Mouse (Mus musculus): ENCODE results near the gene Rad51b. TPM values are rescaled to one million over a fixed set of nuclear protein-coding genes. Genes with fewer than 3 reads are reported as not detected.

The Rad51b gene
- polyA plus RNA-seq, 1 experiment from 2014 or later = 5.1 TPM

GRCm38 (mm10) chr12:79774571-79774970, 477.5 kb downstream of the Rad51b start:
- no peaks in the 10 kb centered on the region for H3K27me3 ChIP-seq
- in situ Hi-C loops (cut with MboI; ENCODE audit: low pct_unique_long_range_greater_than_20kb) = loop anchor here (25.0 kb wide), 1 partner anchor 412 kb away; no protein-coding TSS in a partner anchor
- DNase-seq (ENCODE audit: low read depth, low spot score) = no peak
- TF ChIP-seq CTCF (IDR thresholded peaks at IDR 0.05) = no peak
- ChIA-PET CTCF (no interaction called here), POLR2A (no interaction called here)
- ATAC-seq = no peak

GRCm38 (mm10) chr12:79776828-79777227, 479.7 kb downstream of the Rad51b start:
- ATAC-seq (no peak), DNase-seq (ENCODE audit: low read depth, low spot score) (no peak)
- CTCF ChIA-PET = no interaction called here
- no peaks in the 10 kb centered on the region for H3K27me3 ChIP-seq
- no peak for TF ChIP-seq CTCF (IDR thresholded peaks at IDR 0.05)
- in situ Hi-C loops (cut with MboI; ENCODE audit: low pct_unique_long_range_greater_than_20kb) = no loop called here
- POLR2A ChIA-PET = no interaction called here

GRCm38 (mm10) chr12:79780745-79781144, 483.7 kb downstream of the Rad51b start:
- CTCF ChIA-PET = no interaction called here
- in situ Hi-C loops (cut with MboI; ENCODE audit: low pct_unique_long_range_greater_than_20kb) = no loop called here
- DNase-seq (ENCODE audit: low read depth, low spot score) (no peak), ATAC-seq (no peak)
- no peaks in the 10 kb centered on the region for H3K27me3 ChIP-seq
- POLR2A ChIA-PET = no interaction called here
- no peak for TF ChIP-seq CTCF (IDR thresholded peaks at IDR 0.05)

GRCm38 (mm10) chr12:79781788-79782187, 484.7 kb downstream of the Rad51b start:
- POLR2A ChIA-PET = no interaction called here
- CTCF ChIA-PET = no interaction called here
- DNase-seq (ENCODE audit: low read depth, low spot score) = no peak
- H3K27me3 ChIP-seq = no peaks in the 10 kb centered on the region
- ATAC-seq = no peak
- TF ChIP-seq CTCF (IDR thresholded peaks at IDR 0.05) = no peak
- in situ Hi-C loops (cut with MboI; ENCODE audit: low pct_unique_long_range_greater_than_20kb) = no loop called here

GRCm38 (mm10) chr12:79782444-79783117, 485.5 kb downstream of the Rad51b start:
- in situ Hi-C loops (cut with MboI; ENCODE audit: low pct_unique_long_range_greater_than_20kb) = no loop called here
- DNase-seq (ENCODE audit: low read depth, low spot score) (no peak), ATAC-seq (no peak)
- no peaks in the 10 kb centered on the region for H3K27me3 ChIP-seq
- ChIA-PET CTCF (no interaction called here), POLR2A (interaction anchor here (0.6 kb wide), 1 partner anchor 12 kb away, joined by 11 read pairs; no protein-coding TSS in a partner anchor)
- TF ChIP-seq CTCF (IDR thresholded peaks at IDR 0.05) = peak; percentile 26

- ChIA-PET POLR2A (interaction anchor here (0.6 to 0.7 kb wide), 2 partner anchors 453 to 643 kb away, joined by 4 read pairs; no protein-coding TSS in a partner anchor), CTCF (no interaction called here)
- DNase-seq (ENCODE audit: low read depth, low spot score) (no peak), ATAC-seq (no peak)
- in situ Hi-C loops (cut with MboI; ENCODE audit: low pct_unique_long_range_greater_than_20kb) = no loop called here
- no peaks in the 10 kb centered on the region for H3K27me3 ChIP-seq
- no peak for TF ChIP-seq CTCF (IDR thresholded peaks at IDR 0.05)
Observed at GRCm38 (mm10) chr12:79784159-79784558, 487.1 kb downstream of the Rad51b start.

- DNase-seq (ENCODE audit: low read depth, low spot score) (no peak), ATAC-seq (no peak)
- no peak for TF ChIP-seq CTCF (IDR thresholded peaks at IDR 0.05)
- ChIA-PET CTCF (no interaction called here), POLR2A (no interaction called here)
- in situ Hi-C loops (cut with MboI; ENCODE audit: low pct_unique_long_range_greater_than_20kb) = no loop called here
- no peaks in the 10 kb centered on the region for H3K27me3 ChIP-seq
Observed at GRCm38 (mm10) chr12:79785691-79786090, 488.6 kb downstream of the Rad51b start.

- ATAC-seq (no peak), DNase-seq (ENCODE audit: low read depth, low spot score) (no peak)
- H3K27me3 ChIP-seq = no peaks in the 10 kb centered on the region
- no peak for TF ChIP-seq CTCF (IDR thresholded peaks at IDR 0.05)
- in situ Hi-C loops (cut with MboI; ENCODE audit: low pct_unique_long_range_greater_than_20kb) = no loop called here
- CTCF ChIA-PET = no interaction called here
- POLR2A ChIA-PET = no interaction called here
Observed at GRCm38 (mm10) chr12:79787538-79787937, 490.5 kb downstream of the Rad51b start.

GRCm38 (mm10) chr12:79788340-79788739, 491.3 kb downstream of the Rad51b start:
- no peak for DNase-seq (ENCODE audit: low read depth, low spot score)
- ChIA-PET CTCF (no interaction called here), POLR2A (no interaction called here)
- no peak for TF ChIP-seq CTCF (IDR thresholded peaks at IDR 0.05)
- ATAC-seq = no peak
- in situ Hi-C loops (cut with MboI; ENCODE audit: low pct_unique_long_range_greater_than_20kb) = no loop called here
- H3K27me3 ChIP-seq = no peaks in the 10 kb centered on the region

GRCm38 (mm10) chr12:79789481-79789880, 492.4 kb downstream of the Rad51b start:
- ATAC-seq (no peak), DNase-seq (ENCODE audit: low read depth, low spot score) (no peak)
- ChIA-PET POLR2A (no interaction called here), CTCF (no interaction called here)
- in situ Hi-C loops (cut with MboI; ENCODE audit: low pct_unique_long_range_greater_than_20kb) = no loop called here
- TF ChIP-seq CTCF (IDR thresholded peaks at IDR 0.05) = no peak
- no peaks in the 10 kb centered on the region for H3K27me3 ChIP-seq

- POLR2A ChIA-PET = no interaction called here
- in situ Hi-C loops (cut with MboI; ENCODE audit: low pct_unique_long_range_greater_than_20kb) = no loop called here
- no peak for ATAC-seq
- no peak for TF ChIP-seq CTCF (IDR thresholded peaks at IDR 0.05)
- DNase-seq (ENCODE audit: low read depth, low spot score) = peak; percentile 6
- H3K27me3 ChIP-seq = no peaks in the 10 kb centered on the region
- CTCF ChIA-PET = no interaction called here
Observed at GRCm38 (mm10) chr12:79793382-79793781, 496.3 kb downstream of the Rad51b start.

- ChIA-PET POLR2A (no interaction called here), CTCF (no interaction called here)
- TF ChIP-seq CTCF (IDR thresholded peaks at IDR 0.05) = no peak
- DNase-seq (ENCODE audit: low read depth, low spot score) = no peak
- in situ Hi-C loops (cut with MboI; ENCODE audit: low pct_unique_long_range_greater_than_20kb) = no loop called here
- H3K27me3 ChIP-seq = no peaks in the 10 kb centered on the region
- no peak for ATAC-seq
Observed at GRCm38 (mm10) chr12:79794802-79795201, 497.7 kb downstream of the Rad51b start.

All from Patski (cell line).